Mouse (Mus musculus) large intestine, adult 2 months (tissue): Measurements from ENCODE around the gene Mrap2. TPM values are rescaled to one million over a fixed set of nuclear protein-coding genes. Genes with fewer than 3 reads are reported as not detected.
"Not testable (repeated sequence)": the region's sequence is repeated elsewhere in the genome, so short reads cannot be mapped to it uniquely, and the experiment has no call there.

Experiments
- DNase-seq: peaks from one replicate; pipeline ENCODE4 v3.0.0-alpha.2; 2012; ENCODE audit warnings: low read depth, low spot score
- WGBS: fragments of 180-500 bp; shearing (Covaris S2); methylation state at CpG from one replicate; pipeline ENCODE4 v1.1.7; 2018; 5-methylcytosine and 5-hydroxymethylcytosine counted together
- polyA plus RNA-seq: library from polyadenylated mRNA; depleted of rRNA; stranded (reverse); fragments of >200 nt; gene quantifications from 2 replicates; pipeline ENCODE4 v1.2.3, GENCODE M21; 2012; rRNA removed

The Mrap2 gene
- 0.12 TPM in 1 of 2 replicates, not detected in the other for polyA plus RNA-seq

- DNase-seq = no peak
- 3% methylated on average over 29 of the region's 29 CpGs for WGBS
These were observed at the start of gene Mrap2 for GRCm38 (mm10) chr9:87144106-87144505. Gene Mrap2 (plus strand): TSS chr9:87144306.

DNA sequence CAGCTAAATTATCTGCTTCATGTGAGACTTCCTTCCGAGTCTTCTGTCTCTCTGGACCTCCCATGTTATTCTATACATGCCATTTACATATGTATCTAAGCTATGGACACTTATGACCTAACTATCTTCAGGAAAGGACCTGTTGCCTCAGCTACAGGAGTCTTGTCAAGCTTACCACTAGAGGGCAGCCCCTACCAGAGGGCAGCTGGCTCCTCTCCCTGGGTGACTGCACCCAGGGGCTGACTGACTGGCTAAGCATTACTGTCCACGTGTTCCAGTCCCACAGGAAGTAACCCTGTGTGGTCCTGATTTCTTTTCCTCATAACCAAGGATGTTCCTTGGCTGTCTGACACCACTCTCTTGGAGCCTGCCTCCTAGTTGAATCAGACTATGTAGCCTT lies 46.1 kb upstream of the Mrap2 start:
- 47% methylated on average over 2 of the region's 2 CpGs for WGBS
- DNase-seq = no peak

DNA sequence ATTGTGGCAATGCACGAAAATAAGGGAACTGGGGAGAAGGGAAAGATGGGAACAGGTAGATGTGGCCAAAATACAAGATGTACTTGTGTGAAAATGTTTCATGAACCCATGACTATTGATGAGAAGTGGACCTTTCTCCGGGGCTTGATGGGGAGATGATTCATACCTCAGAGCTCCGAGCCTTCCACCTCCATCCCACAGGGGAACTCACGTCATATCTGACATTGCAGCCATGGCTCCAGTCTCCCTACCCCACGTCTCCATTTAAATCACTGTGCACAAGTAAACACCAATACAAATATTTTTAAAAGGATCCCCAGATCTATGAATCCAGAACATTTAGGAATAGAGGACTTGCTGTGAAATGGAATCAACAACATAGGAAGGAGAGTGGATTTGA lies 29.1 kb upstream of the Mrap2 start:
- no peak for DNase-seq
- 71% methylated on average over 5 of the region's 5 CpGs for WGBS

GRCm38 (mm10) chr9:87115456-87115931 lies 28.6 kb upstream of the Mrap2 start:
- DNase-seq = no peak
- WGBS = 58% methylated on average over 6 of the region's 6 CpGs

DNA sequence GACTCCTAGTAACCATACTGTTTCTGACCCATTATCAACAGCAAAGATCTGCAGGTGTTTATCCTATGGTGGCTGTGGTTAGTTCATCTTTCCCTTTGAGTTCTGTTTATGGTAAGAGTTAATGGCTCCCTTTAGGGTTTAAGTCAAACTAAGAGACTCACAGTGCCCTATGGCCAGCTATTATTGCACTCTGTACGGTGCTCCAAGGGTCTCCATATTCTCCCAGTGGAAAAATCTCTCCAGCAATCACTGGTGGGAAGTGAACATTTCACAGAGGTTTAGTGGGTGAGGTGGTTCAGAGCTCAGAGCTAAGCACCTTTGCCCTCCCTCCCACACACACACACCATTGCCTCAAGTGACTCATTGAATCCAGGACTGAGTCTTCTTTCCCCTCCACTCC lies 28.1 kb upstream of the Mrap2 start:
- WGBS = 47% methylated on average over 1 of the region's 1 CpGs

GRCm38 (mm10) chr9:87118996-87119395 lies 25.1 kb upstream of the Mrap2 start:
- 34% methylated on average over 3 of the region's 3 CpGs for WGBS
- DNase-seq = no peak

More for the DNA sequence above, 28.1 kb upstream of the Mrap2 start:
- DNase-seq = no peak

GRCm38 (mm10) chr9:87121956-87122493 lies 22.1 kb upstream of the Mrap2 start:
- WGBS = 64% methylated on average over 9 of the region's 9 CpGs

DNA sequence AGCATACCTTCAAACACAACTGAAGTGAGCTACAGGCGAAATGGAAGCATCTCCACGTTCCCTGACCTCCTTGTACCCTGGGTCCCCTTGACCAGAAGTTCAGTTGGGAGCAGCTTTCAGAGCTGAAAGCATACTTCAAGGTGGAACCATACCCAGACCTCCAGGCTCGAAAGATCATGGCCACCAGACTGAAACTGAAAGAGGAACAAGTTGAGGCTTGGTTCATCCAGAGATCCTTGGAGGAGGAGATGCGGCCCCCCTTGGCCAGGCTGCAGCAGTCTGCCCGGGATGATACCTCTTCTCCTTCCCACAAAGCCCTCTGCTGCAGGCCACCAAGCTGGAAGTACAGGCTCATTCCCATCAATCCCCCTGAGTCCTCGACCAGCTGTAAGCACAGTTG lies 17.1 kb upstream of the Mrap2 start:
- WGBS = 69% methylated on average over 6 of the region's 6 CpGs
- DNase-seq = not testable (repeated sequence)

More at GRCm38 (mm10) chr9:87121956-87122493, 22.1 kb upstream of the Mrap2 start:
- no peak for DNase-seq

DNA sequence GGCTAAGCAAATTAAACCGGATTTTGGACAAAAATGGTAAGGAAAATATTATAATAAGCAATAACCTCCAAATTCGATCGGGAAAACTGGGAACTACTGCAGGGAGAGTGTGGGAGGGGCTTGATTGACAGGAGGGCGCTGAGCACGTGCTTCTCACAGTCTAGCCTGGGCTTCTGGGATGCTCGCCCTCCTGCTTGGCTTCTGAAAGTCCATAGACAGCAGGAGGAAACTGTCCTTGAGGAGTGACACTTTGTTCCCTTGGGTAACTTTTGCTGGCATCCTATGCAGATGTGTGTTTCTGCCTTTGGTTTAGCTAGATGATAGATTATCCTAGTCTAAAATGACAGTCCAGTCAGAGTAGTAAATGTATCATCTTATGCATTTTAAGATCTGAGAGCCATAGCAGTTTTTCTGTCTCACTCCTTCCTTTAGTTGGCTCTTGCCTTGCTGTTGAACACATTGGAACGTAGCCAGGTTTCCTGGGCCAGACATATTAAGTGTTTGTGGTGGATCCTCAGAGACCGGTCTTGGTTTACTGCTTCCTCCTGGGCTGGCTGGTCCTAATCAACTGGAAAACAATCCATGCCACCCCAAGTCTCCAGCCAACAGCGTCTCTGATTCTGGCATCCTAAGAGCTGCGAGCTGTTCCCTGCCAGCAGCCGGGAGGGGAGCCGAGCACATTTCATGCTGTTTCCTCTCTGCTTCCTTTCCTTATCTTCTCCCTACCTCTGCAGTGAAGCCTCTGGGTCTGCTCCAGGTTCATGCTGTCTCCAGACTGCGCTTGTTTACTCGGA lies 8.1 kb upstream of the Mrap2 start:
- WGBS = 62% methylated on average over 14 of the region's 14 CpGs
- no peak for DNase-seq

- DNase-seq = no peak
- WGBS = 72% methylated on average over 3 of the region's 3 CpGs
These were observed 1.0 kb upstream of the Mrap2 start for GRCm38 (mm10) chr9:87143076-87143475.

- 2% methylated on average over 19 of the region's 19 CpGs for WGBS
- no peak for DNase-seq
These were observed 426 bp downstream of the Mrap2 start for GRCm38 (mm10) chr9:87144532-87144931.

GRCm38 (mm10) chr9:87145180-87145579 lies 1.1 kb downstream of the Mrap2 start:
- WGBS = 5% methylated on average over 15 of the region's 15 CpGs
- DNase-seq = no peak

DNA sequence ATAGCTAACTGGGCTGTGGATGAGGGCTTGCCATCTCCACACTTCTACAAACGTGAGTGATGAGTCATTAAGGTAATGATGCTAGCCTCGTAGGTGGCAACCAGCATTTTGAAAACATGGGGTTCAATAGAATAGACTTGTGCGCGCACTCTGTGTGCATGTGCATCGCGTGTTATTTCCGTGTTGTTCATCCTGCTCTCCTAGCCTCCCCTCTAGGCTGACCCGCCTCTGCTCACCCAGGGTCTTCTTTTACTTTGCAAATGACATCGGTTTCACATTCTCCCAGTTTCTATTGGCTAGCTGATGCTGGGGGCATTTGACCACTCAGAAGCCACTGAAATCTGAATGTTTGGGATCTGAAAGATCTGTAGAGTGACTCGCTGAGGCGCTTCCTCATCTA lies 1.6 kb downstream of the Mrap2 start:
- 40% methylated on average over 11 of the region's 11 CpGs for WGBS
- DNase-seq = no peak

- DNase-seq = no peak
- 79% methylated on average over 4 of the region's 4 CpGs for WGBS
These were observed 2.3 kb downstream of the Mrap2 start for GRCm38 (mm10) chr9:87146400-87146799.

DNA sequence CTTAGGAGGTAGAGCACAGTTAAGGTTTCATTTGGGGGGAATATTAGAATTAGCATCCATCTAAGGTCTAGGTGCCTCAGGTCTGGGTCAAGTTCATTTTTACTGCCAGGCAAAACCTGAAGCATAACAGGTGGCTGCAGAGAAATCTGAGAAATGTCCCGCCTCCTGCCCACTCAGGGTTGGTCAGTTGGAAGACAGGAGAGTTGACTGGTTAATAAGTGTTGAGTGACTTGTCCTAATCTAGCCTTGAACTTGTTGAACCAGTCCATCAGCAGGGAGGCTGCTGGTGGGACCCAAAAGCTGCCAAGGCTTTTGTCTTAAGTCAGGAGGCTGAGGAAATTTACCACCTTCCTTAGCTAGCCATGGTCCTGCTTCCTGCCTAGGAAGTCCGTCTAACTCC lies 3.8 kb downstream of the Mrap2 start:
- WGBS = 43% methylated on average over 2 of the region's 2 CpGs
- DNase-seq = no peak

- WGBS = 100% methylated on average over 1 of the region's 1 CpGs
- DNase-seq = no peak
These were observed 8.7 kb downstream of the Mrap2 start for GRCm38 (mm10) chr9:87152641-87153325.

DNA sequence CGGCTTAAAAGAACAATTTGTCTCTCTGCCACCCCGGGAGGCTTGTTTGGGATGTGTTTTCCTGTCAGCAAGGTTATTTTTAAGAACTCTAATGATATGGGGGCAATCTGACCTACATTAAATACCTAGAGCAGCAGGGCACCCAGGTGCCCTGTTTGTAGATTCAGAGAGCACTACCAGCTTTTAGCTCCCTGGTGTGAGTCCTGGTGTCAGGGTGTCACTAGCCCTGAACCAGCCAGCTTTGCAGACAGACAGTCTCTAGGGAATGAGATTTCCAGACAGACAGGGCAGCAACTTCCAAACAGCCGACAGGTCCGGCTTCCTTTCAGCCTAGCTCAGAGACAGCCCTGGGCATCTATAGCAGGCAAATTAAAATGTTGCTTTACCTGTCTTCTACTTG lies 18.5 kb downstream of the Mrap2 start:
- no peak for DNase-seq
- WGBS = 81% methylated on average over 4 of the region's 4 CpGs

- WGBS = 75% methylated on average over 9 of the region's 9 CpGs
- DNase-seq = no peak
These were observed 23.1 kb downstream of the Mrap2 start for GRCm38 (mm10) chr9:87167001-87167830.

DNA sequence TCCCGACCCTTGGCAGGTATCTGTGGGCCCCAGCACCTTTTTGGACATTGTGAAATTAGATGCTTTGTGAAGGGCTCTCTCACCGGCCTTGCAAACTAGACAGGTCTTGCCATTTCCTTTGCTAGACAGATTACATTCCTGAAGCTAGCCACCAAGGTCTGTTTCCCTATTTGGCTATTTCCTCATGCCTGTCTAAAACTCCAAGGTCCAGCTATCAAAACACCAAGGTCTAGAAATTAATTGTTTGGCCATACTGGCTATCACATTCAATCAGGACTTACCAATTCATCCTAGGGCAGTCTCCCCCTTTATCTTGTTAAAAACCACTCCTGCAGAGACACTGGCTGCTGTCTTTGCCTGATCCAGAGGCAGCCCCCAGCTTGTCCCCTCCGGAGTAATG lies 23.9 kb downstream of the Mrap2 start:
- DNase-seq = no peak
- 62% methylated on average over 3 of the region's 3 CpGs for WGBS

- WGBS = 86% methylated on average over 12 of the region's 12 CpGs
- DNase-seq = no peak
These were observed 25.0 kb downstream of the Mrap2 start for GRCm38 (mm10) chr9:87169144-87169543.
